Mouse (Mus musculus): ENCODE results near the gene Acap2. TPM values are rescaled to one million over a fixed set of nuclear protein-coding genes. Genes with fewer than 3 reads are reported as not detected.

Acap2 gene
- total RNA-seq, 1 experiment from 2014 or later = 107 TPM

GRCm38 (mm10) chr16:31131531-31131930 is 69.5 kb downstream of the Acap2 start:
- no peak for ATAC-seq (replicated peaks; ENCODE audit: insufficient number of reproducible peaks, low FRiP score, low TSS enrichment, poor library complexity, severe bottlenecking)

- ATAC-seq (replicated peaks; ENCODE audit: insufficient number of reproducible peaks, low FRiP score, low TSS enrichment, poor library complexity, severe bottlenecking) = no peak
Observed at GRCm38 (mm10) chr16:31128116-31128515, 72.9 kb downstream of the Acap2 start.

GRCm38 (mm10) chr16:31124991-31125390 is 76.1 kb downstream of the Acap2 start:
- ATAC-seq (replicated peaks; ENCODE audit: insufficient number of reproducible peaks, low FRiP score, low TSS enrichment, poor library complexity, severe bottlenecking) = no peak

- ATAC-seq (replicated peaks; ENCODE audit: insufficient number of reproducible peaks, low FRiP score, low TSS enrichment, poor library complexity, severe bottlenecking) = no peak
Observed at GRCm38 (mm10) chr16:31121612-31122011, 79.4 kb downstream of the Acap2 start.

- no peak for ATAC-seq (replicated peaks; ENCODE audit: insufficient number of reproducible peaks, low FRiP score, low TSS enrichment, poor library complexity, severe bottlenecking)
Observed at GRCm38 (mm10) chr16:31113596-31113995, 87.4 kb downstream of the Acap2 start.

- ATAC-seq (replicated peaks; ENCODE audit: insufficient number of reproducible peaks, low FRiP score, low TSS enrichment, poor library complexity, severe bottlenecking) = no peak
Observed at GRCm38 (mm10) chr16:31101352-31101751, 99.7 kb downstream of the Acap2 start.

- no peak for ATAC-seq (replicated peaks; ENCODE audit: insufficient number of reproducible peaks, low FRiP score, low TSS enrichment, poor library complexity, severe bottlenecking)
Observed at GRCm38 (mm10) chr16:31099906-31100305, 101.1 kb downstream of the Acap2 start.

- no peak for ATAC-seq (replicated peaks; ENCODE audit: insufficient number of reproducible peaks, low FRiP score, low TSS enrichment, poor library complexity, severe bottlenecking)
Observed at GRCm38 (mm10) chr16:31094036-31094435, 107.0 kb downstream of the Acap2 start.

GRCm38 (mm10) chr16:31093186-31093585 is 107.9 kb downstream of the Acap2 start:
- ATAC-seq (replicated peaks; ENCODE audit: insufficient number of reproducible peaks, low FRiP score, low TSS enrichment, poor library complexity, severe bottlenecking) = no peak

GRCm38 (mm10) chr16:31081891-31082290 is 119.2 kb downstream of the Acap2 start:
- no peak for ATAC-seq (replicated peaks; ENCODE audit: insufficient number of reproducible peaks, low FRiP score, low TSS enrichment, poor library complexity, severe bottlenecking)

- ATAC-seq (replicated peaks; ENCODE audit: insufficient number of reproducible peaks, low FRiP score, low TSS enrichment, poor library complexity, severe bottlenecking) = peak; percentile 93
Observed at GRCm38 (mm10) chr16:31081125-31081664, 119.8 kb downstream of the Acap2 start, which contains the start of gene Xxylt1. Gene Xxylt1, minus strand, starts transcription at chr16:31081432.

- no peak for ATAC-seq (replicated peaks; ENCODE audit: insufficient number of reproducible peaks, low FRiP score, low TSS enrichment, poor library complexity, severe bottlenecking)
Observed at GRCm38 (mm10) chr16:31080573-31081051, 120.4 kb downstream of the Acap2 start.

GRCm38 (mm10) chr16:31077396-31077795 is 123.6 kb downstream of the Acap2 start:
- ATAC-seq (replicated peaks; ENCODE audit: insufficient number of reproducible peaks, low FRiP score, low TSS enrichment, poor library complexity, severe bottlenecking) = no peak

- ATAC-seq (replicated peaks; ENCODE audit: insufficient number of reproducible peaks, low FRiP score, low TSS enrichment, poor library complexity, severe bottlenecking) = no peak
Observed at GRCm38 (mm10) chr16:31076436-31076835, 124.6 kb downstream of the Acap2 start.

- no peak for ATAC-seq (replicated peaks; ENCODE audit: insufficient number of reproducible peaks, low FRiP score, low TSS enrichment, poor library complexity, severe bottlenecking)
Observed at GRCm38 (mm10) chr16:31074324-31074908, 126.6 kb downstream of the Acap2 start.

- ATAC-seq (replicated peaks; ENCODE audit: insufficient number of reproducible peaks, low FRiP score, low TSS enrichment, poor library complexity, severe bottlenecking) = no peak
Observed at GRCm38 (mm10) chr16:31071731-31072130, 129.3 kb downstream of the Acap2 start.

GRCm38 (mm10) chr16:31070358-31071133 is 130.5 kb downstream of the Acap2 start:
- peak; percentile 64; the same call in 1 of the 2 replicates for ATAC-seq (replicated peaks; ENCODE audit: insufficient number of reproducible peaks, low FRiP score, low TSS enrichment, poor library complexity, severe bottlenecking)

- no peak for ATAC-seq (replicated peaks; ENCODE audit: insufficient number of reproducible peaks, low FRiP score, low TSS enrichment, poor library complexity, severe bottlenecking)
Observed at GRCm38 (mm10) chr16:31069211-31070166, 131.6 kb downstream of the Acap2 start.

- peak; percentile 8; the same call in 1 of the 2 replicates for ATAC-seq (replicated peaks; ENCODE audit: insufficient number of reproducible peaks, low FRiP score, low TSS enrichment, poor library complexity, severe bottlenecking)
Observed at GRCm38 (mm10) chr16:31068280-31068679, 132.8 kb downstream of the Acap2 start.
